In the genomic region with DNA sequence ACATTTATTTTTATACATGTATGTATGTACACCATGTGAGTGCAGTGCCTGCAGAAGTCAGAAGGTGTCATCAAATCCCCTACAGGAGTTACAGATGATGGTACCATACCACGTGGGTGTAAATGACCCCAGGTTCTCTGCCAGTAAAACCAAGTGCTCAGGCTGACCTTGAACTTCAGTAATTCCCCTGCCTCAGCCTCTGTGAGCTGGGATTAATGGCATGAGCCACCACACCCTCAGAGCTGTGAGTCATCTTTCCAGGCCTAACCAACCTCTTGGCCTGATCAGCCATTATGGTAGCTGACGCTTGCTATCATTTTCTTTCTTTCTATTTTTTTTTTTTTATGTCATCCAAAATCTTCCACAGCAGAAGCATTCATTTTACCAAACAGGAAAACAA, we compare ENCODE assay signal across 28 mouse cellular contexts. TPM values are rescaled to one million over a fixed set of nuclear protein-coding genes. Genes with fewer than 3 reads are reported as not detected.
DNase-seq lines count a peak whose midpoint lies in the region; ATAC-seq and TF ChIP-seq lines count a peak whose summit lies in the region.
"Had no signal": no experiment of that assay in that cellular context is flagged by ENCODE, and none has a peak within 500 bp of the region (broad histone marks: within the 10 kb centered on the region; RNA-seq: fewer than 3 reads in every experiment).

No protein-coding gene starts in this region.

- TF ChIP-seq POLR2A in MEL (IDR thresholded peaks at IDR 0.05; ENCODE audit: control insufficient read depth in 1 of 2, insufficient read depth in 1 of 2, low read depth in 1 of 2, low read length in 2 of 2, poor library complexity in 1 of 2) = no peak

- H3K36me3 ChIP-seq in MEL (ENCODE audit: control insufficient read depth in 1 of 2, insufficient read depth in 2 of 2, low read length in 2 of 2) = no peaks in the 10 kb centered on the region
- H3K36me3 ChIP-seq in liver, postnatal 0 days (replicated peaks; ENCODE audit: insufficient read depth, low read length) = no peaks in the 10 kb centered on the region
- H3K36me3 ChIP-seq: embryonic facial prominence, embryonic 13.5 days; embryonic facial prominence, embryonic 15.5 days; forebrain, embryonic 10.5 days; forebrain, embryonic 12.5 days; forebrain, embryonic 15.5 days; G1E had no signal

- H3K4me1 ChIP-seq in MEL (ENCODE audit: control insufficient read depth in 1 of 2, insufficient read depth in 2 of 2, low read length in 2 of 2) = no peaks in the 10 kb centered on the region
- no peaks in the 10 kb centered on the region for H3K4me1 ChIP-seq in liver, postnatal 0 days (ENCODE audit: insufficient read depth)
- H3K4me1 ChIP-seq: embryonic facial prominence, embryonic 15.5 days; forebrain, embryonic 15.5 days had no signal

- 80% methylated on average over 2 of the region's 2 CpGs for WGBS in liver, postnatal 0 days (ENCODE audit: insufficient replicate concordance)

- H3K4me2 ChIP-seq in liver, postnatal 0 days (ENCODE audit: low read depth, low read length) = no peak overlapping the region
- H3K4me2 ChIP-seq: embryonic facial prominence, embryonic 13.5 days; embryonic facial prominence, embryonic 15.5 days; forebrain, embryonic 12.5 days; forebrain, embryonic 15.5 days had no signal

- DNase-seq in 3134 (ENCODE audit: extremely low read depth, insufficient read length, low spot score) (peak; percentile 28), 416B (ENCODE audit: low read depth) (peak; percentile 60), MEL (ENCODE audit: low read depth, low spot score) (no peak), ZHBTc4 (ENCODE audit: low read depth, low spot score) (peak; percentile 34)
- no peak for DNase-seq in layer of hippocampus, adult 2 months (ENCODE audit: low spot score in 2 of 2)
- no peak for DNase-seq in liver, postnatal 0 days
- DNase-seq: adrenal gland, adult 2 months; adrenal gland, postnatal 10 days; adrenal gland, postnatal 25 days; cerebellum, adult 11 months; cerebellum, adult 18-20 months; cerebellum, adult 8-10 months; cerebellum, adult 9-11 months; cerebellum, postnatal 14 days; cerebellum, postnatal 36 days; embryo, embryonic 11 days; forebrain, postnatal 0 days had no signal

- H3K4me3 ChIP-seq in MEL (ENCODE audit: control insufficient read depth in 1 of 2, insufficient read depth in 1 of 2, low read depth in 2 of 2, low read length in 2 of 2) = no peak overlapping the region
- H3K4me3 ChIP-seq in layer of hippocampus, adult 2 months = no peak overlapping the region
- H3K4me3 ChIP-seq in liver, postnatal 0 days (ENCODE audit: low read depth, low read length) = no peak overlapping the region
- H3K4me3 ChIP-seq: embryonic facial prominence, embryonic 13.5 days; embryonic facial prominence, embryonic 15.5 days; forebrain, embryonic 10.5 days; forebrain, embryonic 12.5 days; forebrain, embryonic 15.5 days had no signal

- no peak for TF ChIP-seq CTCF in MEL (IDR thresholded peaks at IDR 0.05 in 2 of 3, conservative IDR thresholded peaks at IDR 0.05 in 1 of 3; ENCODE audit: control insufficient read depth in 1 of 3, insufficient read depth in 1 of 3, low read depth in 2 of 3, low read length in 3 of 3, poor library complexity in 1 of 3, severe bottlenecking in 1 of 3)
- no peak for TF ChIP-seq CTCF in layer of hippocampus, adult 2 months (conservative IDR thresholded peaks at IDR 0.05)
- no peak for TF ChIP-seq CTCF in liver, postnatal 0 days (IDR thresholded peaks at IDR 0.05; ENCODE audit: low read depth)

- no peak for TF ChIP-seq EP300 in MEL (IDR thresholded peaks at IDR 0.05; ENCODE audit: low read depth in 1 of 2, low read length in 2 of 2)
- TF ChIP-seq EP300 in liver, postnatal 0 days (IDR thresholded peaks at IDR 0.05; ENCODE audit: low read depth) = no peak

- no peaks in the 10 kb centered on the region; a peak in 1 of 4 replicates for H3K27me3 ChIP-seq in MEL (ENCODE audit: control insufficient read depth in 1 of 2, insufficient read depth in 2 of 2, low read length in 2 of 2)
- H3K27me3 ChIP-seq in liver, postnatal 0 days (ENCODE audit: insufficient read depth, low read length) = no peaks in the 10 kb centered on the region
- H3K27me3 ChIP-seq: embryonic facial prominence, embryonic 13.5 days; embryonic facial prominence, embryonic 15.5 days; forebrain, embryonic 12.5 days; forebrain, embryonic 15.5 days had no signal

- no peak overlapping the region for H3K9ac ChIP-seq in MEL (ENCODE audit: control insufficient read depth, low read depth, low read length, poor library complexity, severe bottlenecking)
- no peak overlapping the region for H3K9ac ChIP-seq in liver, postnatal 0 days (replicated peaks)
- H3K9ac ChIP-seq: embryonic facial prominence, embryonic 13.5 days; embryonic facial prominence, embryonic 15.5 days; forebrain, embryonic 12.5 days; forebrain, embryonic 15.5 days; forebrain, postnatal 0 days had no signal

- no peaks in the 10 kb centered on the region for H3K79me2 ChIP-seq in MEL (ENCODE audit: control insufficient read depth, insufficient read depth, low read length, poor library complexity)

- H3K27ac ChIP-seq in MEL (ENCODE audit: control insufficient read depth, low read depth, low read length) = no peak overlapping the region
- no peak overlapping the region for H3K27ac ChIP-seq in layer of hippocampus, adult 2 months
- H3K27ac ChIP-seq in liver, postnatal 0 days (ENCODE audit: low read depth) = no peak overlapping the region
- H3K27ac ChIP-seq: embryonic facial prominence, embryonic 15.5 days; forebrain, embryonic 10.5 days; forebrain, embryonic 12.5 days; forebrain, embryonic 15.5 days had no signal

- H3K9me3 ChIP-seq in MEL (replicated peaks; ENCODE audit: insufficient read depth, low read length) = no peaks in the 10 kb centered on the region
- no peaks in the 10 kb centered on the region for H3K9me3 ChIP-seq in liver, postnatal 0 days (ENCODE audit: low read length)
- H3K9me3 ChIP-seq: embryonic facial prominence, embryonic 13.5 days; embryonic facial prominence, embryonic 15.5 days; forebrain, embryonic 10.5 days; forebrain, embryonic 12.5 days; forebrain, embryonic 15.5 days; G1E had no signal

- no peak for TF ChIP-seq RAD21 in MEL (IDR thresholded peaks at IDR 0.05; ENCODE audit: low read depth, low read length)

- no peak for ATAC-seq in liver, postnatal 0 days
- no peak for ATAC-seq in erythroblast, adult 5-6 weeks (replicated peaks; ENCODE audit: low FRiP score, poor library complexity, severe bottlenecking)
- ATAC-seq: forebrain, embryonic 15.5 days; forebrain, postnatal 0 days had no signal

TF ChIP-seq in MEL, 35 proteins besides CTCF, POLR2A, EP300 and RAD21:
- no peak for TF ChIP-seq ZNF384 (IDR thresholded peaks at IDR 0.05; ENCODE audit: low read depth, low read length)
- TF ChIP-seq TBP (IDR thresholded peaks at IDR 0.05; ENCODE audit: low read depth, low read length) = peak; percentile 71
- TF ChIP-seq NRF1 (IDR thresholded peaks at IDR 0.05; ENCODE audit: insufficient read depth, low read depth, low read length, poor library complexity, severe bottlenecking) = no peak
- TF ChIP-seq NELFE (IDR thresholded peaks at IDR 0.05; ENCODE audit: low read depth, low read length) = no peak
- TF ChIP-seq RCOR1 (IDR thresholded peaks at IDR 0.05; ENCODE audit: low read depth, low read length) = no peak
- TF ChIP-seq ELF1 (IDR thresholded peaks at IDR 0.05; ENCODE audit: low read depth, low read length) = no peak

RNA-seq across cellular contexts. Expression of a gene that starts 20.6 kb away (rescaled TPM):
- not detected in 2 replicates for total RNA-seq in MEL (2012; rRNA removed)
- not detected for polyA plus RNA-seq in MEL (2012; ENCODE audit: insufficient read depth in 1 of 2, insufficient read length in 2 of 2, low read depth in 1 of 2, low replicate concordance in 2 of 2, missing spikeins in 1 of 2)
- total RNA-seq in layer of hippocampus, adult 2 months (2021) = 1 to 10 TPM; 1.1 TPM
- 0.09 and 0.25 TPM in 2 replicates for polyA plus RNA-seq in liver, postnatal 0 days (2015; fragmentation: Nextera tagmentation; extraction: Ambion mirVana)
- total RNA-seq in erythroblast, adult 5-6 weeks (2015; ENCODE audit: low replicate concordance) = not detected in 2 replicates
- not detected in 2 replicates for total RNA-seq in erythroblast, adult 5-6 weeks (2017; ENCODE audit: low replicate concordance)
- total RNA-seq: adrenal gland, adult 2 months; adrenal gland, postnatal 10 days; adrenal gland, postnatal 25 days; common myeloid progenitor, adult 5-6 weeks; forebrain, postnatal 0 days had no signal
- polyA plus RNA-seq: adrenal gland, adult 2 months; C2C12; forebrain, embryonic 15.5 days; G1E had no signal

RNA-seq across cellular contexts. Expression of a gene that starts 40.7 kb away (rescaled TPM):
- total RNA-seq in MEL (2012; rRNA removed) = 136 and 161 TPM in 2 replicates
- 100 to 1,000 TPM; 213 to 835 TPM for polyA plus RNA-seq in MEL (2012; ENCODE audit: insufficient read depth in 1 of 2, insufficient read length in 2 of 2, low read depth in 1 of 2, low replicate concordance in 2 of 2, missing spikeins in 1 of 2)
- total RNA-seq in layer of hippocampus, adult 2 months (2021) = 10 to 100 TPM; 69.4 to 77.1 TPM
- polyA plus RNA-seq in liver, postnatal 0 days (2015; fragmentation: Nextera tagmentation; extraction: Ambion mirVana) = 47.9 and 49.2 TPM in 2 replicates
- total RNA-seq in erythroblast, adult 5-6 weeks (2015; ENCODE audit: low replicate concordance) = 57.5 and 85.5 TPM in 2 replicates
- total RNA-seq in erythroblast, adult 5-6 weeks (2017; ENCODE audit: low replicate concordance) = 58.0 and 74.6 TPM in 2 replicates

RNA-seq across cellular contexts. Expression of a gene that starts 40.9 kb away (rescaled TPM):
- total RNA-seq in MEL (2012; rRNA removed) = 14.1 and 16.8 TPM in 2 replicates
- 10 to 100 TPM in 1 of 2 experiments, not detected in 1; 20.3 TPM for polyA plus RNA-seq in MEL (2012; ENCODE audit: insufficient read depth in 1 of 2, insufficient read length in 2 of 2, low read depth in 1 of 2, low replicate concordance in 2 of 2, missing spikeins in 1 of 2)
- 1 to 10 TPM; 4.7 to 4.8 TPM for total RNA-seq in layer of hippocampus, adult 2 months (2021)
- polyA plus RNA-seq in liver, postnatal 0 days (2015; fragmentation: Nextera tagmentation; extraction: Ambion mirVana) = 4.4 and 5.4 TPM in 2 replicates
- 0.77 and 2.5 TPM in 2 replicates for total RNA-seq in erythroblast, adult 5-6 weeks (2015; ENCODE audit: low replicate concordance)
- total RNA-seq in erythroblast, adult 5-6 weeks (2017; ENCODE audit: low replicate concordance) = 4.6 and 6.1 TPM in 2 replicates

RNA-seq across cellular contexts. Expression of a gene that starts 57.4 kb away (rescaled TPM):
- 24.6 and 25.9 TPM in 2 replicates for total RNA-seq in MEL (2012; rRNA removed)
- 10 to 100 TPM in 1 of 2 experiments, not detected in 1; 52.9 TPM for polyA plus RNA-seq in MEL (2012; ENCODE audit: insufficient read depth in 1 of 2, insufficient read length in 2 of 2, low read depth in 1 of 2, low replicate concordance in 2 of 2, missing spikeins in 1 of 2)
- 10 to 100 TPM; 31.4 to 32.7 TPM for total RNA-seq in layer of hippocampus, adult 2 months (2021)
- polyA plus RNA-seq in liver, postnatal 0 days (2015; fragmentation: Nextera tagmentation; extraction: Ambion mirVana) = 10.2 and 12.3 TPM in 2 replicates
- 7.1 and 8.6 TPM in 2 replicates for total RNA-seq in erythroblast, adult 5-6 weeks (2015; ENCODE audit: low replicate concordance)
- 9.5 and 13.5 TPM in 2 replicates for total RNA-seq in erythroblast, adult 5-6 weeks (2017; ENCODE audit: low replicate concordance)

RNA-seq across cellular contexts. Expression of a gene that starts 57.4 kb away (rescaled TPM):
- total RNA-seq in MEL (2012; rRNA removed) = not detected in 2 replicates
- polyA plus RNA-seq in MEL (2012; ENCODE audit: insufficient read depth in 1 of 2, insufficient read length in 2 of 2, low read depth in 1 of 2, low replicate concordance in 2 of 2, missing spikeins in 1 of 2) = not detected
- total RNA-seq in layer of hippocampus, adult 2 months (2021) = 1 to 10 TPM; 7.7 to 7.9 TPM
- polyA plus RNA-seq in liver, postnatal 0 days (2015; fragmentation: Nextera tagmentation; extraction: Ambion mirVana) = 1.6 and 2.2 TPM in 2 replicates
- total RNA-seq in erythroblast, adult 5-6 weeks (2015; ENCODE audit: low replicate concordance) = not detected in 2 replicates
- total RNA-seq in erythroblast, adult 5-6 weeks (2017; ENCODE audit: low replicate concordance) = 5.4 TPM in 1 of 2 replicates, not detected in the other
- total RNA-seq: common myeloid progenitor, adult 5-6 weeks; forebrain, postnatal 0 days; G1E had no signal
- polyA plus RNA-seq: adrenal gland, adult 2 months; brain, embryonic 14.5 days; embryonic facial prominence, embryonic 11.5 days; forebrain, embryonic 15.5 days had no signal

Comparison
In these comparisons a context has a peak if more than half of its experiments do, and no peak if none do; other contexts are left out.
1. DNase-seq: peak in 3134 (single experiment), 416B (single experiment) and ZHBTc4 (single experiment); none in MEL (single experiment), layer of hippocampus, adult 2 months (0 of 2) and liver, postnatal 0 days (single experiment).